Mouse (Mus musculus) liver, embryonic 14.5 days (tissue): ENCODE data around the gene Piezo1.

Source experiments
- CTCF ChIP-seq: IDR thresholded peaks from 2 replicates; pipeline ENCODE4 v1.5.1; 2016; ENCODE audit warnings: antibody characterized with exemption, low read depth, control low read depth
- EP300 ChIP-seq: IDR thresholded peaks from 2 replicates; pipeline ENCODE4 v1.6.1; 2016; ENCODE audit warnings: antibody characterized with exemption, low read depth

DNA sequence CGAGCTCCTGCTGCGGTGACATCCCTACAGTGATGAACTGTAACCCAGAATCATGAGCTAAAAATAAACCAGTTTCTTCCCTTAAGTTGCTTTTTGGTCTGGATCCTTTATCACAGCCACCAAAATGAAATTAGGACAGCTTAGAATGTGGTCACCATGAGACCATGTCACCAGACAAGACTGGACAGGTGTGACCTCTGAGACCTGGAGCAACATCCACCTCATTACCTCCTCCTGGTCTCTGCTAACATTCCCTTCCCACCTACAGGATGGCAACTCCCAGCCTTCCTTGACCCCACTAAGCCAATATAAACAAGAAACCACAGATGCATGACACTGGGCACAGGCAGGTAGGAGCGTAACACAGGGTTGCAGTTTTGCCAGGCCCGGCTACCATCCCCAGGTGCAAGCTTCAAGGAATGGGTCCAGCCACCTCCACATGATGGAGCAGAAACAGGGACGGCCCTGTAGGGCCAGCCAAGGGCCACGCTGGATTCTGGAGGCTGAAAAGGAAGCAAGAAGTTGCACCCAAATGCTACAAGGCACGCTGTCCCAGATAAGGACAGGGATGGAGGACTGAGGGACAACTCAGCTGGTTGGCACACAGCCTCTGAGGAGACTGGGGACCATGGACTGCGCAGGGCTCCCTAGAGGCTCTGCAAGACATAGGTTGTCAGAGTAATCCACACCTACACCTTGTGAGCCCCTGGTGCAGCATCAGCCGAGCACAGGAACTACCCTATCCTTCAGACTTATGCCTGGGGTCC lies 12.6 kb downstream of the Piezo1 start:
- TF ChIP-seq CTCF (no peak), EP300 (no peak)
